Mouse (Mus musculus) hindbrain, embryonic 10.5 days (tissue): ENCODE data around the gene Mtg2. TPM values are rescaled to one million over a fixed set of nuclear protein-coding genes. Genes with fewer than 3 reads are reported as not detected.
A peak's percentile ranks its signal among the peaks of the same experiment; 100 is the strongest.

ENCODE experiments used
- DNase-seq: peaks from one replicate; pipeline ENCODE4 v3.0.0-alpha.2; 2017; ENCODE audit warnings: low spot score
- H3K27ac ChIP-seq: fragments of 300-500 bp; sonication (generic); 2 replicates; pipeline ENCODE4 v1.5.1; 2016; ENCODE audit warnings: mild to moderate bottlenecking, moderate library complexity
- H3K27me3 ChIP-seq: fragments of 300-500 bp; sonication (generic); 2 replicates; pipeline ENCODE4 v1.6.1; 2016; ENCODE audit warnings: mild to moderate bottlenecking; ENCODE audit not compliant: poor library complexity, insufficient read depth, severe bottlenecking
- H3K36me3 ChIP-seq: fragments of 300-500 bp; sonication (generic); 2 replicates; pipeline ENCODE4 v1.6.1; 2016; ENCODE audit warnings: mild to moderate bottlenecking, moderate library complexity
- H3K4me1 ChIP-seq: fragments of 300-500 bp; sonication (generic); replicated peaks from 2 replicates; pipeline ENCODE4 v1.6.1; 2016; ENCODE audit warnings: mild to moderate bottlenecking
- H3K4me3 ChIP-seq: fragments of 300-500 bp; sonication (generic); 2 replicates; pipeline ENCODE4 v1.5.1; 2016; ENCODE audit warnings: mild to moderate bottlenecking, moderate library complexity
- H3K9me3 ChIP-seq: fragments of 300-500 bp; sonication (generic); 2 replicates; pipeline ENCODE4 v1.6.1; 2016; ENCODE audit warnings: mild to moderate bottlenecking, moderate library complexity
- WGBS: fragments of 180-500 bp; shearing (Covaris S2); methylation state at CpG from one replicate; pipeline ENCODE4 v1.1.7; 2016; 5-methylcytosine and 5-hydroxymethylcytosine counted together
- polyA plus RNA-seq: library from polyadenylated mRNA; unstranded; fragments of >200 nt; fragmentation: Nextera tagmentation; extraction: Ambion mirVana; gene quantifications from 2 replicates; pipeline ENCODE4 v1.2.1, GENCODE M21; 2016

The Mtg2 gene
- polyA plus RNA-seq, 1 experiment from 2014 or later = 33.9 TPM

GRCm38 (mm10) chr2:180116741-180117484 is 46.5 kb downstream of the Mtg2 start:
- peaks cover 64% of the 10 kb centered on the region for H3K4me1 ChIP-seq
- H3K27me3 ChIP-seq = 0 out of 2 replicates have a peak, but pooled peaks cover 6% of the 10 kb centered on the region
- H3K4me3 ChIP-seq = peak overlapping the region; percentile 95
- no peak for DNase-seq
- H3K27ac ChIP-seq = peak overlapping the region; percentile 93
- 75% methylated on average over 8 of the region's 8 CpGs for WGBS
- no peaks in the 10 kb centered on the region for H3K9me3 ChIP-seq
- no peaks in the 10 kb centered on the region for H3K36me3 ChIP-seq

- peaks cover 64% of the 10 kb centered on the region for H3K4me1 ChIP-seq
- H3K9me3 ChIP-seq = no peaks in the 10 kb centered on the region
- peak; percentile 87 for DNase-seq
- H3K4me3 ChIP-seq = peak overlapping the region; percentile 95
- 0 out of 2 replicates have a peak, but pooled peaks cover 6% of the 10 kb centered on the region for H3K27me3 ChIP-seq
- 8% methylated on average over 13 of the region's 13 CpGs for WGBS
- H3K36me3 ChIP-seq = no peaks in the 10 kb centered on the region
- H3K27ac ChIP-seq = peak overlapping the region; percentile 93
Observed at GRCm38 (mm10) chr2:180117485-180118194, 47.3 kb downstream of the Mtg2 start.

- H3K4me1 ChIP-seq = peaks cover 64% of the 10 kb centered on the region
- peak; percentile 100 for DNase-seq
- under 1% methylated on average over 55 of the region's 55 CpGs for WGBS
Observed at GRCm38 (mm10) chr2:180118661-180119438, 48.5 kb downstream of the Mtg2 start, which contains the start of gene Osbpl2. Gene Osbpl2 (plus strand): TSS chr2:180119306.

GRCm38 (mm10) chr2:180119439-180120291 is 49.3 kb downstream of the Mtg2 start:
- Histone ChIP-seq H3K27me3 (0 out of 2 replicates have a peak, but pooled peaks cover 6% of the 10 kb centered on the region), H3K36me3 (peaks cover 15% of the 10 kb centered on the region), H3K4me3 (peak overlapping the region; percentile 95), H3K9me3 (no peaks in the 10 kb centered on the region), H3K27ac (peak overlapping the region; percentile 93), H3K4me1 (peaks cover 56% of the 10 kb centered on the region)
- under 1% methylated on average over 68 of the region's 68 CpGs for WGBS
- no peak for DNase-seq

More at GRCm38 (mm10) chr2:180118661-180119438, 48.5 kb downstream of the Mtg2 start, which contains the start of gene Osbpl2:
- peaks cover 12% of the 10 kb centered on the region for H3K36me3 ChIP-seq
- H3K27me3 ChIP-seq = 0 out of 2 replicates have a peak, but pooled peaks cover 6% of the 10 kb centered on the region
- H3K4me3 ChIP-seq = peak within 1 kb of the TSS; percentile 95
- no peaks in the 10 kb centered on the region for H3K9me3 ChIP-seq
- H3K27ac ChIP-seq = peak within 1 kb of the TSS; percentile 93

- no peaks in the 10 kb centered on the region for H3K9me3 ChIP-seq
- WGBS = 80% methylated on average over 5 of the region's 5 CpGs
- 0 out of 2 replicates have a peak, but pooled peaks cover 4% of the 10 kb centered on the region for H3K27me3 ChIP-seq
- no peak overlapping the region for H3K27ac ChIP-seq
- peaks cover 15% of the 10 kb centered on the region for H3K36me3 ChIP-seq
- DNase-seq = no peak
- H3K4me3 ChIP-seq = peak overlapping the region; percentile 95
- H3K4me1 ChIP-seq = peaks cover 52% of the 10 kb centered on the region
Observed at GRCm38 (mm10) chr2:180120292-180120761, 49.9 kb downstream of the Mtg2 start.

- Histone ChIP-seq H3K27ac (no peak overlapping the region), H3K27me3 (no peaks in the 10 kb centered on the region), H3K36me3 (peaks cover 15% of the 10 kb centered on the region), H3K4me1 (peaks cover 42% of the 10 kb centered on the region), H3K4me3 (no peak overlapping the region), H3K9me3 (no peaks in the 10 kb centered on the region)
- no peak for DNase-seq
- 83% methylated on average over 2 of the region's 2 CpGs for WGBS
Observed at GRCm38 (mm10) chr2:180124192-180124591, 53.8 kb downstream of the Mtg2 start.

- 24% methylated on average over 4 of the region's 4 CpGs for WGBS
- no peaks in the 10 kb centered on the region for H3K9me3 ChIP-seq
- no peak overlapping the region for H3K4me3 ChIP-seq
- peaks cover 31% of the 10 kb centered on the region for H3K4me1 ChIP-seq
- no peak for DNase-seq
- H3K27me3 ChIP-seq = no peaks in the 10 kb centered on the region
- H3K27ac ChIP-seq = peak overlapping the region; percentile 64
- peaks cover 15% of the 10 kb centered on the region for H3K36me3 ChIP-seq
Observed at GRCm38 (mm10) chr2:180126195-180126594, 55.8 kb downstream of the Mtg2 start.

- peak overlapping the region; percentile 16; the same call in 1 of the 2 replicates for H3K27ac ChIP-seq
- WGBS = 67% methylated on average over 1 of the region's 1 CpGs
- no peak for DNase-seq
- H3K36me3 ChIP-seq = peaks cover 15% of the 10 kb centered on the region
- no peaks in the 10 kb centered on the region for H3K9me3 ChIP-seq
- H3K4me1 ChIP-seq = peaks cover 31% of the 10 kb centered on the region
- H3K27me3 ChIP-seq = no peaks in the 10 kb centered on the region
- no peak overlapping the region for H3K4me3 ChIP-seq
Observed at GRCm38 (mm10) chr2:180127675-180128074, 57.3 kb downstream of the Mtg2 start.

- no peaks in the 10 kb centered on the region for H3K4me1 ChIP-seq
- H3K27ac ChIP-seq = no peak overlapping the region
- WGBS = 95% methylated on average over 4 of the region's 4 CpGs
- H3K4me3 ChIP-seq = no peak overlapping the region
- H3K9me3 ChIP-seq = no peaks in the 10 kb centered on the region
- H3K36me3 ChIP-seq = peaks cover 8% of the 10 kb centered on the region; the same call in 1 of the 2 replicates
- DNase-seq = no peak
- no peaks in the 10 kb centered on the region for H3K27me3 ChIP-seq
Observed at GRCm38 (mm10) chr2:180133231-180133630, 62.8 kb downstream of the Mtg2 start.

GRCm38 (mm10) chr2:180133911-180134310 is 63.5 kb downstream of the Mtg2 start:
- Histone ChIP-seq H3K27me3 (no peaks in the 10 kb centered on the region), H3K36me3 (peaks cover 15% of the 10 kb centered on the region), H3K4me1 (no peaks in the 10 kb centered on the region), H3K9me3 (no peaks in the 10 kb centered on the region), H3K27ac (no peak overlapping the region), H3K4me3 (no peak overlapping the region)
- 92% methylated on average over 3 of the region's 3 CpGs for whole genome bisulfite sequencing
- no peak for DNase-seq

GRCm38 (mm10) chr2:180135414-180135813 is 65.0 kb downstream of the Mtg2 start:
- no peaks in the 10 kb centered on the region for H3K9me3 ChIP-seq
- WGBS = 84% methylated on average over 5 of the region's 5 CpGs
- peaks cover 27% of the 10 kb centered on the region for H3K36me3 ChIP-seq
- H3K27me3 ChIP-seq = no peaks in the 10 kb centered on the region
- no peak overlapping the region for H3K4me3 ChIP-seq
- H3K27ac ChIP-seq = no peak overlapping the region
- no peaks in the 10 kb centered on the region for H3K4me1 ChIP-seq
- no peak for DNase-seq
